Mouse (Mus musculus): ENCODE measurements at regions not wholly inside any gene's neighbourhood (a gene's known extent, or its start where the extent isn't known, plus 50 kb on each side); places are given as distances from the start of the nearest gene placed in this dataset.

DNA sequence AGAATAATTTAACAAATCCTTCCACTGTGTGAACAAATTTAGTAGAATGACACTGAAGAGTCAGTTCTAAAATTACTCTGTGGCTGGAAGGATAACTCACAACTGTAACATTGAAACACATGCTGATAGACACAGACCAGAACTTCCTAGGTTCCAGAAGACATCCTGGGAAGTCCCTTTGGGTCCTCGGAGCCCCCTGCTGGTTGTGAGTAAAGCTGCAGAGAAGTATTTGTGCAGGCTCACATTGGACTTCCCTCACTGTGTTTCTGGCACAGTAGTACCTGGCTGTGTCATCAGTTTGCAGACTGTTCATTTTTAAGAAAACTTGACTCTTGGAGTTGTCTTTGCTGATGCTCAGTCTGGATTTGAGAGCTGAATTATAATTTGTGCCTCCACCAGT lies 225.9 kb downstream of the Adam6a start:
- no peak for TF ChIP-seq CTCF (IDR thresholded peaks at IDR 0.05)
- TF ChIP-seq EP300 (IDR thresholded peaks at IDR 0.05), result no peak
